Mouse (Mus musculus) layer of hippocampus, adult 8-10 months (tissue): ENCODE measurements around the gene Tnfrsf4. TPM values are rescaled to one million over a fixed set of nuclear protein-coding genes. Genes with fewer than 3 reads are reported as not detected.

Experiments
- DNase-seq, 2 experiments: peaks; one replicate each; pipeline ENCODE4 v3.0.0; 2022; ENCODE audit warnings: low spot score in 2 of 2
- microRNA-seq, 2 experiments: library from miRNA; unstranded; fragments of <30 nt; microRNA quantifications; one replicate each; pipeline ENCODE4 v1.2.0; 2022
- total RNA-seq, 4 experiments: library from RNA; stranded (reverse); gene quantifications; 2 replicates each; pipeline ENCODE4 v1.2.4; 2022

Tnfrsf4 gene
- total RNA-seq, 4 experiments from 2014 or later = 1.1 to 3.5 (median 2.0) TPM

DNA sequence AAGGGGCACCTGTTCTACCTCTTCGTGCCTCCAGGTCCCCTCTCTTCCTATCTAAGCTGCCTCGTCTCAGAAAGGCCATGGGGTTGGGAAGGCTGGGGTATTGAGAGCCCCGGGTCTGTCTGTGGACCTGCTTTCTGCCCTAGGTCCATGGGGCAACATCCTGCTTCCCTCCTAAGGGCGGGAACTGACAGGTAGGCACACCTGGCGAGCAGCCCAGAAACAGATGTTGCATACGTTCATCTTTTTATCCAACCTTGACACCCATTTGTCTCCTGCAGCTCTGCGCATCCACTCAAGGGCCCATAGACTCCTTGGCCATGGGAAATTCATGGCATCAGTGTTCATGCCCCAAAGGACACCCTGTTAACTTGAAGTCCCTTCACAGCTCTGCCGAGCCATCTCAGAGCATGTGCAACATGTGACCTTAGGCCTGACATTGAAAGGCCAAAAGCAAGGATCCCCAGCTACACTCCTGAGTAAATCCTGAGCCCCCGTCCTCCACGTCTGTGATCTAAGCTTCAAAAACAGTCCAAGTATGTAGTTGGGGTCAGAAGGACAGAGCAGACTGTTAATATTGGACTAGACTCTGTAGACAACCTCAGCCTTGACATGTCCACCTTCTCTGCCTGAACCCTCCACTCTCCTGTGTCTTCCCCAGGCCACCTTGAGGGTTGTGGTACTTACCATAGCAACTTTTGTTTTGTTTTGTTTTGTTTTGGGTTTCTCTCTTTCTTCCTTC lies 51.7 kb downstream of the Tnfrsf4 start:
- DNase-seq = no peak

Small RNA genes lying within 50 kb of the gene (microRNA-seq; reads per million reads assigned to microRNA genes)
- gene Mir200a (5.3 to 28.4 reads per million in 2 experiments), gene Mir200b (53.3 to 70.8 reads per million in 2 experiments), gene Mir429 (39.4 to 75.6 reads per million in 2 experiments)

Other genes starting within 250 kb of the Tnfrsf4 start
- gene Vwa1, start 239.1 kb upstream of the Tnfrsf4 start, total RNA-seq = 10 to 100 TPM; 13.3 to 14.9 (median 14.2) TPM
- gene Tmem88b, start 228.0 kb upstream of the Tnfrsf4 start, total RNA-seq = 10 to 100 TPM; 30.2 to 36.9 (median 34.5) TPM
- not detected for gene Ankrd65, start 223.4 kb upstream of the Tnfrsf4 start, total RNA-seq
- 10 to 100 TPM; 74.2 to 85.2 (median 78.2) TPM for gene Mrpl20, start 211.0 kb upstream of the Tnfrsf4 start, total RNA-seq
- gene Ccnl2, start 201.4 kb upstream of the Tnfrsf4 start, total RNA-seq = 100 to 1,000 TPM in 1 of 4 experiments, 10 to 100 TPM in 3; 69.6 to 104 (median 79.7) TPM
- gene Aurkaip1, start 182.6 kb upstream of the Tnfrsf4 start, total RNA-seq = 100 to 1,000 TPM in 1 of 4 experiments, 10 to 100 TPM in 3; 95.2 to 103 (median 97.9) TPM
- gene Mxra8, start 174.2 kb upstream of the Tnfrsf4 start, total RNA-seq = 10 to 100 TPM in 2 of 4 experiments, 1 to 10 TPM in 2; 7.4 to 10.9 (median 9.6) TPM
- 10 to 100 TPM; 71.0 to 91.3 (median 82.6) TPM for gene Dvl1, start 166.4 kb upstream of the Tnfrsf4 start, total RNA-seq
- gene Tas1r3, start 150.5 kb upstream of the Tnfrsf4 start, total RNA-seq = under 1 TPM; 0.25 to 0.32 (median 0.31) TPM
- gene Cptp, start 144.4 kb upstream of the Tnfrsf4 start, total RNA-seq = 10 to 100 TPM; 27.8 to 41.9 (median 29.5) TPM
- gene Ints11, start 144.3 kb upstream of the Tnfrsf4 start, total RNA-seq = 10 to 100 TPM; 30.5 to 40.2 (median 35.9) TPM
- gene Pusl1, start 122.1 kb upstream of the Tnfrsf4 start, total RNA-seq = 10 to 100 TPM; 54.8 to 64.2 (median 57.7) TPM
- 100 to 1,000 TPM; 116 to 124 (median 120) TPM for gene Acap3, start 122.0 kb upstream of the Tnfrsf4 start, total RNA-seq
- gene Ube2j2, start 70.0 kb upstream of the Tnfrsf4 start, total RNA-seq = 10 to 100 TPM; 58.5 to 69.0 (median 66.3) TPM
- gene C1qtnf12, start 51.5 kb upstream of the Tnfrsf4 start, total RNA-seq = 10 to 100 TPM; 13.6 to 29.5 (median 18.1) TPM
- gene B3galt6, start 21.2 kb upstream of the Tnfrsf4 start, total RNA-seq = 10 to 100 TPM in 1 of 4 experiments, 1 to 10 TPM in 3; 9.2 to 11.3 (median 9.7) TPM
- 100 to 1,000 TPM; 202 to 230 (median 217) TPM for gene Sdf4, start 21.0 kb upstream of the Tnfrsf4 start, total RNA-seq
- not detected for gene Tnfrsf18, start 12.3 kb downstream of the Tnfrsf4 start, total RNA-seq
- gene Ttll10, start 45.6 kb downstream of the Tnfrsf4 start, total RNA-seq = under 1 TPM in 3 of 4 experiments, not detected in 1; 0.27 to 0.80 (median 0.45) TPM
- 10 to 100 TPM; 28.2 to 49.7 (median 35.9) TPM for gene 9430015G10Rik, start 96.1 kb downstream of the Tnfrsf4 start, total RNA-seq
- gene Rnf223, start 116.7 kb downstream of the Tnfrsf4 start, total RNA-seq = 1 to 10 TPM in 2 of 4 experiments, under 1 TPM in 2; 0.49 to 2.0 (median 0.81) TPM
- gene Agrn, start 183.6 kb downstream of the Tnfrsf4 start, total RNA-seq = 100 to 1,000 TPM; 125 to 145 (median 144) TPM
- 1 to 10 TPM in 3 of 4 experiments, under 1 TPM in 1; 0.87 to 2.6 (median 1.7) TPM for gene Isg15, start 187.0 kb downstream of the Tnfrsf4 start, total RNA-seq
- gene AW011738, start 189.5 kb downstream of the Tnfrsf4 start, total RNA-seq = 1 to 10 TPM; 5.9 to 7.3 (median 6.3) TPM
- under 1 TPM; 0.32 to 0.45 (median 0.38) TPM for gene Perm1, start 202.0 kb downstream of the Tnfrsf4 start, total RNA-seq
- 10 to 100 TPM; 38.2 to 52.2 (median 46.4) TPM for gene Plekhn1, start 221.0 kb downstream of the Tnfrsf4 start, total RNA-seq
- gene Noc2l, start 222.2 kb downstream of the Tnfrsf4 start, total RNA-seq = 10 to 100 TPM; 64.1 to 72.4 (median 68.0) TPM
- 1 to 10 TPM; 5.1 to 7.9 (median 6.0) TPM for gene Samd11, start 241.8 kb downstream of the Tnfrsf4 start, total RNA-seq